Mouse (Mus musculus) intestine, embryonic 14.5 days (tissue): ENCODE results near the gene Ccdc82. TPM values are rescaled to one million over a fixed set of nuclear protein-coding genes. Genes with fewer than 3 reads are reported as not detected.

Experiments
- ATAC-seq: fragments of 200-750 bp; cut with Nextera tagmentation; replicated peaks from 2 replicates; pipeline ENCODE4 v1.8.0; 2017; ENCODE audit warnings: low read depth, moderate number of reproducible peaks, moderate TSS enrichment, moderate library complexity; ENCODE audit not compliant: low FRiP score, low TSS enrichment
- DNase-seq: peaks from one replicate; pipeline ENCODE4 v3.0.0-alpha.2; 2018; ENCODE audit warnings: low spot score
- H3K27ac ChIP-seq: fragments of 300-500 bp; sonication (generic); 2 replicates; pipeline ENCODE4 v1.5.1; 2014; ENCODE audit warnings: low read depth, mild to moderate bottlenecking, control low read depth
- H3K27me3 ChIP-seq: fragments of 300-500 bp; sonication (generic); replicated peaks from 2 replicates; pipeline ENCODE4 v1.6.1; 2014; ENCODE audit warnings: low read length, control low read depth; ENCODE audit not compliant: control insufficient read depth, insufficient read depth
- H3K36me3 ChIP-seq: fragments of 300-500 bp; sonication (generic); 2 replicates; pipeline ENCODE4 v1.6.1; 2014; ENCODE audit warnings: low read length, control low read depth; ENCODE audit not compliant: control insufficient read depth, insufficient read depth
- H3K4me1 ChIP-seq: fragments of 300-500 bp; sonication (generic); replicated peaks from 2 replicates; pipeline ENCODE4 v1.6.1; 2014; ENCODE audit warnings: low read length, control low read depth, mixed read lengths; ENCODE audit not compliant: control insufficient read depth, insufficient read depth
- H3K4me2 ChIP-seq: fragments of 300-500 bp; sonication (generic); 2 replicates; pipeline ENCODE4 v1.6.1; 2014; ENCODE audit warnings: low read length
- H3K4me3 ChIP-seq: fragments of 300-500 bp; sonication (generic); 2 replicates; pipeline ENCODE4 v1.5.1; 2014; ENCODE audit warnings: low read depth, low read length, control low read depth, mixed read lengths
- H3K9ac ChIP-seq: fragments of 300-500 bp; sonication (generic); 2 replicates; pipeline ENCODE4 v1.6.1; 2014; ENCODE audit warnings: mild to moderate bottlenecking, low read length
- H3K9me3 ChIP-seq: fragments of 300-500 bp; sonication (generic); 2 replicates; pipeline ENCODE4 v1.6.1; 2016; ENCODE audit warnings: low read length, control low read depth; ENCODE audit not compliant: control insufficient read depth
- WGBS: fragments of 180-500 bp; shearing (Covaris S2); extraction: QIAGEN DNeasy Blood & Tissue Kit; methylation state at CpG from one replicate; pipeline ENCODE4 v1.1.7; 2014; 5-methylcytosine and 5-hydroxymethylcytosine counted together
- polyA plus RNA-seq: library from polyadenylated mRNA; unstranded; fragments of >200 nt; fragmentation: Nextera tagmentation; extraction: Ambion mirVana; gene quantifications from 2 replicates; pipeline ENCODE4 v1.2.1, GENCODE M21; 2014

Ccdc82 gene
- polyA plus RNA-seq, 1 experiment from 2014 or later = 10.2 TPM

GRCm38 (mm10) chr9:13296274-13297121, 49.7 kb downstream of the Ccdc82 start:
- Histone ChIP-seq H3K36me3 (no peaks in the 10 kb centered on the region), H3K4me3 (peak overlapping the region; percentile 46), H3K27ac (peak overlapping the region; percentile 54), H3K4me2 (peak overlapping the region; percentile 98), H3K4me1 (peaks cover 9% of the 10 kb centered on the region), H3K27me3 (no peaks in the 10 kb centered on the region), H3K9ac (peak overlapping the region; percentile 53), H3K9me3 (no peaks in the 10 kb centered on the region)
- DNase-seq (peak; percentile 90), ATAC-seq (peak; percentile 89)
- under 1% methylated on average over 28 of the region's 28 CpGs for WGBS

- Histone ChIP-seq H3K27ac (peak overlapping the region; percentile 54), H3K27me3 (no peaks in the 10 kb centered on the region), H3K4me3 (peak overlapping the region; percentile 46), H3K36me3 (no peaks in the 10 kb centered on the region), H3K4me1 (peaks cover 16% of the 10 kb centered on the region), H3K9me3 (no peaks in the 10 kb centered on the region), H3K4me2 (peak overlapping the region; percentile 98), H3K9ac (peak overlapping the region; percentile 53)
- no peak; the same call in 1 of the 2 replicates for ATAC-seq
- 0% methylated on average over 12 of the region's 12 CpGs for WGBS
- DNase-seq = peak; percentile 68
Measured at GRCm38 (mm10) chr9:13297122-13297667, 50.4 kb downstream of the Ccdc82 start.

- DNase-seq = peak; percentile 82
- H3K9ac ChIP-seq = peak within 1 kb of the TSS; percentile 53
- H3K27me3 ChIP-seq = no peaks in the 10 kb centered on the region
- H3K4me1 ChIP-seq = peaks cover 20% of the 10 kb centered on the region
- H3K9me3 ChIP-seq = no peaks in the 10 kb centered on the region
- no peaks in the 10 kb centered on the region for H3K36me3 ChIP-seq
- peak within 1 kb of the TSS; percentile 46 for H3K4me3 ChIP-seq
- H3K27ac ChIP-seq = peak within 1 kb of the TSS; percentile 54
- WGBS = under 1% methylated on average over 23 of the region's 23 CpGs
- H3K4me2 ChIP-seq = peak within 1 kb of the TSS; percentile 98
- ATAC-seq = peak; percentile 67
Measured at GRCm38 (mm10) chr9:13297668-13298512, 51.1 kb downstream of the Ccdc82 start, which contains the start of gene Maml2. TSS of gene Maml2 (plus strand) at chr9:13297957.

- Histone ChIP-seq H3K4me1 (peaks cover 20% of the 10 kb centered on the region), H3K9ac (peak overlapping the region; percentile 53), H3K27ac (no peak overlapping the region), H3K4me3 (peak overlapping the region; percentile 46), H3K36me3 (no peaks in the 10 kb centered on the region), H3K9me3 (no peaks in the 10 kb centered on the region), H3K27me3 (no peaks in the 10 kb centered on the region), H3K4me2 (peak overlapping the region; percentile 98)
- WGBS = 32% methylated on average over 9 of the region's 9 CpGs
- ATAC-seq = no peak
- DNase-seq = no peak
Measured at GRCm38 (mm10) chr9:13298513-13298878, 51.7 kb downstream of the Ccdc82 start.

- Histone ChIP-seq H3K4me1 (peaks cover 24% of the 10 kb centered on the region), H3K27ac (no peak overlapping the region), H3K27me3 (no peaks in the 10 kb centered on the region), H3K4me2 (peak overlapping the region; percentile 98), H3K36me3 (no peaks in the 10 kb centered on the region), H3K4me3 (no peak overlapping the region), H3K9me3 (no peaks in the 10 kb centered on the region), H3K9ac (no peak overlapping the region)
- ATAC-seq (no peak), DNase-seq (peak; percentile 54)
- 88% methylated on average over 6 of the region's 6 CpGs for whole genome bisulfite sequencing
Measured at GRCm38 (mm10) chr9:13299190-13299589, 52.4 kb downstream of the Ccdc82 start.

- H3K36me3 ChIP-seq = no peaks in the 10 kb centered on the region
- peaks cover 29% of the 10 kb centered on the region for H3K4me1 ChIP-seq
- peak overlapping the region; percentile 98 for H3K4me2 ChIP-seq
- H3K27ac ChIP-seq = no peak overlapping the region
- H3K4me3 ChIP-seq = no peak overlapping the region
- DNase-seq (no peak), ATAC-seq (no peak)
- H3K9me3 ChIP-seq = no peaks in the 10 kb centered on the region
- 62% methylated on average over 3 of the region's 3 CpGs for WGBS
- no peaks in the 10 kb centered on the region for H3K27me3 ChIP-seq
- no peak overlapping the region for H3K9ac ChIP-seq
Measured at GRCm38 (mm10) chr9:13300041-13300441, 53.3 kb downstream of the Ccdc82 start.

GRCm38 (mm10) chr9:13300891-13301782, 54.4 kb downstream of the Ccdc82 start:
- Histone ChIP-seq H3K4me2 (peak overlapping the region; percentile 21; the same call in 1 of the 2 replicates), H3K4me1 (peaks cover 29% of the 10 kb centered on the region), H3K36me3 (no peaks in the 10 kb centered on the region), H3K4me3 (no peak overlapping the region), H3K27ac (no peak overlapping the region), H3K9ac (no peak overlapping the region), H3K9me3 (no peaks in the 10 kb centered on the region), H3K27me3 (no peaks in the 10 kb centered on the region)
- DNase-seq = no peak
- no peak for ATAC-seq
- WGBS = 68% methylated on average over 9 of the region's 9 CpGs
